Mouse (Mus musculus): Measurements from ENCODE around the gene Adarb1.

DNA sequence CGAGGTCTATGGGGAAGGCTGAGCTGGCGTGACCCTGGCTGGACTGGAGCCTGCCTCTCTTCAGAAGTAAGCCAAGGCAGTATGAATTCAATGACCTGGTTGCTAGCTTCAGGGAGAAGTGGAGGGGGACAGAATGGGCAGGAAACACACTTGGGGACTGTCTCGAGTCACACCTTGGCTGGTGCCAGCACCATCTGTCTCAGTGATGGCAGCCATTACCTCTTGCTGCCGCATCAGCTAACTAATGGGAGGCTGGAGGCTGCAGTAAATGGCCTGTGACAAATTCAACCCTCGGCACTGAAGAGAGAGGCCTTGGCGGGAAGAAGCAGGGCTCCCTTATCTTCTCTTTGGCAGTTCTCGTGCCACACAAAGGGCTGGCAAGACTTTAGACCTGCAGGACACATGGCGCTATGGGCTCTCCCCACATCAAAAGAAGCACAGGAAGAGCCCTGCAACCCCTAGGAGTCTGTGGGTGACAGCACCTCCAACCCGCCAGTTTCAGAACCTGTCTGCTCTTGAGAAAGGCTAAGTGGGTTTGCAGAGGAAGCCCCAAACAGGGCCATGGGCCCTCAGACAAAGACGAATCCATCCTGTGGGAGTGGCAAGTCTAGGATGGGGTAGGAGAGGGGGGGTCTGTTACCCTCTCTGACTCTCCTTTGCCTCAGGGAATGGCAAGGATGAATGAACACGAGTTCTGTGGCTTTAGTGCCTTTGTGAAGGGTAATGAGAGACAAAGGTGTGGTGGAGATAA, 144.9 kb downstream of the Adarb1 start:
- TF ChIP-seq CTCF (IDR thresholded peaks at IDR 0.05) (no peak), EP300 (IDR thresholded peaks at IDR 0.05) (no peak)

Data from lung, postnatal 0 days (tissue).